Mouse (Mus musculus): ENCODE measurements around the gene Gpa33. TPM values are rescaled to one million over a fixed set of nuclear protein-coding genes. Genes with fewer than 3 reads are reported as not detected.

Gene Gpa33
- total and polyA plus RNA-seq, 3 experiments = 0.04 TPM; not detected in 2

- Histone ChIP-seq H3K79me2 (replicated peaks; ENCODE audit: control insufficient read depth, extremely low read depth, insufficient read depth, poor library complexity, severe bottlenecking) (no peaks in the 10 kb centered on the region), H3K4me3 (replicated peaks in 1 of 3; ENCODE audit: low read depth in 2 of 3, low read length in 2 of 3, poor library complexity in 1 of 3) (no peak overlapping the region), H3K27ac (ENCODE audit: insufficient read depth, low read depth) (no peak overlapping the region), H3K36me3 (replicated peaks in 1 of 2; ENCODE audit: control insufficient read depth in 1 of 2, insufficient read depth in 1 of 2, low read length in 1 of 2) (no peaks in the 10 kb centered on the region), H3K4me2 (ENCODE audit: insufficient read depth, low read depth, poor library complexity, severe bottlenecking) (no peak overlapping the region), H3K4me1 (ENCODE audit: control insufficient read depth in 1 of 2, insufficient read depth in 2 of 2) (peaks cover 3 to 26% of the 10 kb centered on the region in 2 experiments; a peak in 3 of 4 replicates), H3K9ac (ENCODE audit: insufficient read depth, low read depth) (no peak overlapping the region), H3K27me3 (replicated peaks) (peaks cover 17% of the 10 kb centered on the region), H3K9me3 (replicated peaks; ENCODE audit: low read length) (no peaks in the 10 kb centered on the region)
- dilution Hi-C loops (cut with MboI; ENCODE audit: extremely low pct_ligation_motif_present, extremely low pct_unique_long_range_greater_than_20kb, low sequenced_read_pairs) = no loop called here
- in situ Hi-C loops (cut with MboI; ENCODE audit: low pct_ligation_motif_present, low pct_unique_long_range_greater_than_20kb, low sequenced_read_pairs) = loop anchor here (5.0 to 25.0 kb wide), 6 partner anchors 147 to 490 kb away; partner anchors contain the start of gene Pou2f1
- DNase-seq (ENCODE audit: extremely low read depth) = no peak
- TF ChIP-seq CTCF (conservative IDR thresholded peaks at IDR 0.05 in 1 of 2, IDR thresholded peaks at IDR 0.05 in 1 of 2; ENCODE audit: low read depth in 2 of 2, low read length in 2 of 2) (no peak), ZKSCAN1 (IDR thresholded peaks at IDR 0.05; ENCODE audit: borderline replicate concordance, low read depth, low read length) (no peak), USF1 (IDR thresholded peaks at IDR 0.05; ENCODE audit: low read depth, low read length) (no peak), MXI1 (IDR thresholded peaks at IDR 0.05; ENCODE audit: low read depth, low read length) (no peak), MAX (IDR thresholded peaks at IDR 0.05; ENCODE audit: low read length) (no peak), MYC (IDR thresholded peaks at IDR 0.05; ENCODE audit: low read depth, low read length) (no peak), JUN (IDR thresholded peaks at IDR 0.05; ENCODE audit: insufficient read depth, low read depth, low read length) (no peak), USF2 (conservative IDR thresholded peaks at IDR 0.05; ENCODE audit: low read depth, low read length) (no peak), TBP (conservative IDR thresholded peaks at IDR 0.05; ENCODE audit: low read depth, low read length) (no peak), JUND (conservative IDR thresholded peaks at IDR 0.05; ENCODE audit: low read depth, low read length) (no peak), E2F4 (IDR thresholded peaks at IDR 0.05; ENCODE audit: insufficient replicate concordance, low read depth, low read length) (no peak), ZMIZ1 (IDR thresholded peaks at IDR 0.05; ENCODE audit: low read depth, low read length) (no peak), ZNF384 (IDR thresholded peaks at IDR 0.05; ENCODE audit: low read depth, low read length) (no peak), POLR2AphosphoS2 (IDR thresholded peaks at IDR 0.05; ENCODE audit: low read depth, low read length) (no peak), TCF12 (IDR thresholded peaks at IDR 0.05; ENCODE audit: low read depth, low read length) (no peak), EP300 (IDR thresholded peaks at IDR 0.05; ENCODE audit: low read length) (no peak), MAFK (IDR thresholded peaks at IDR 0.05; ENCODE audit: insufficient replicate concordance, low read length) (no peak), KAT2A (IDR thresholded peaks at IDR 0.05; ENCODE audit: insufficient replicate concordance, low read length) (no peak), NELFE (IDR thresholded peaks at IDR 0.05; ENCODE audit: low read depth, low read length) (no peak), MAZ (IDR thresholded peaks at IDR 0.05; ENCODE audit: low read depth, low read length) (no peak)
These were observed 22.0 kb downstream of the Gpa33 start for GRCm38 (mm10) chr1:166152034-166152433.

Data from CH12.LX (cell line).